Mouse (Mus musculus): ENCODE results near the gene Chchd6. TPM values are rescaled to one million over a fixed set of nuclear protein-coding genes. Genes with fewer than 3 reads are reported as not detected.

The Chchd6 gene
- polyA plus RNA-seq, 1 experiment from 2014 or later = 115 TPM

DNA sequence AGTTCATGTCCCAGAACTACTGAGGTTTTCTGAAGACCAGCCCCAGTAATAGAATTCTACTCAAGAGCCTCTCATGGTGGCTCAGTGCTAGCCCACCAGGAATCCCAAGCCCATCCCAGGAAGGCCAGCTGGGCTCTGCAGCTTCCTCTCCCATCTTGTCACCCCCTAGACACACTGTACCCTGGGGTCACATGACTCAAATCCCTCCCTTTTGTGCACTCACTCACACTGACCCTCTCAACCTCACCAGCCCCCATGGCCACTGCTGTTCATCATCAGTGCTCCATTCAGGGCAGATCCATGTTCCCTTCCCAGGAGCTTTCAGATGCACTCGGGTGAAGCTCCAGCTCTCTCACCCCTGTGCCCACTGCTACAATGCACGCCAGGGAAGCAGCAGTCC, 20.8 kb downstream of the Chchd6 start:
- 64% methylated on average over 2 of the region's 2 CpGs for WGBS
- peaks cover 8% of the 10 kb centered on the region; the same call in 1 of the 2 replicates for H3K36me3 ChIP-seq
- H3K4me2 ChIP-seq = no peak overlapping the region
- no peak overlapping the region for H3K9ac ChIP-seq
- H3K27me3 ChIP-seq = no peaks in the 10 kb centered on the region
- no peak overlapping the region for H3K27ac ChIP-seq (replicated peaks)
- no peaks in the 10 kb centered on the region for H3K4me1 ChIP-seq (replicated peaks)
- no peak overlapping the region for H3K4me3 ChIP-seq
- ATAC-seq (ENCODE audit: low read depth) = no peak
- H3K9me3 ChIP-seq = no peaks in the 10 kb centered on the region

GRCm38 (mm10) chr6:89573768-89574167, 21.7 kb downstream of the Chchd6 start:
- 91% methylated on average over 2 of the region's 2 CpGs for WGBS
- Histone ChIP-seq H3K4me3 (no peak overlapping the region), H3K27me3 (no peaks in the 10 kb centered on the region), H3K36me3 (peaks cover 15% of the 10 kb centered on the region; the same call in 1 of the 2 replicates), H3K9me3 (no peaks in the 10 kb centered on the region), H3K27ac (replicated peaks) (no peak overlapping the region), H3K4me2 (no peak overlapping the region), H3K4me1 (replicated peaks) (no peaks in the 10 kb centered on the region), H3K9ac (no peak overlapping the region)
- no peak for ATAC-seq (ENCODE audit: low read depth)

- no peak overlapping the region for H3K9ac ChIP-seq
- no peaks in the 10 kb centered on the region for H3K27me3 ChIP-seq
- H3K4me2 ChIP-seq = no peak overlapping the region
- ATAC-seq (ENCODE audit: low read depth) = no peak
- H3K4me1 ChIP-seq (replicated peaks) = no peaks in the 10 kb centered on the region
- H3K4me3 ChIP-seq = no peak overlapping the region
- no peaks in the 10 kb centered on the region for H3K9me3 ChIP-seq
- peaks cover 18% of the 10 kb centered on the region; the same call in 1 of the 2 replicates for H3K36me3 ChIP-seq
- no peak overlapping the region for H3K27ac ChIP-seq (replicated peaks)
These were observed 22.4 kb downstream of the Chchd6 start for GRCm38 (mm10) chr6:89572921-89573636.

DNA sequence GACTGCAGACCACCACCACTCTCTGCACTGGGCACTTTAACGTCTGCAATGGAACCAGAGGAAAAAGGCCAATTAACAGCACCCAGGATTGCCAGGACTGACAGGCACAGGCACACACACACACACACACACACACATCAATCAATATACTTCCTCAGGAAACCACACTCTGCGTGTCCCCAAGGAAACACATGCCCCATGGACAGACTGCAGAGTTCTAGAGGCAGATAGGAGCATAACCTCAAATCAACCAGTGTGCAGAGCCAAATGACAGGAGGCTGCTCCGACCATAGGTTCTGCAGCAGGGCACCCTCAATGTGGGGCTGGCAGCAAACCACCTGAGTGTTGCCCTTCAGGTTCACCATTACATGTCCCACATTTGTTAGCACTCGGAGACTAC, 26.1 kb downstream of the Chchd6 start:
- 76% methylated on average over 4 of the region's 4 CpGs for WGBS
- ATAC-seq (ENCODE audit: low read depth) = no peak
- Histone ChIP-seq H3K27me3 (no peaks in the 10 kb centered on the region), H3K9me3 (no peaks in the 10 kb centered on the region), H3K4me3 (no peak overlapping the region), H3K36me3 (peaks cover 18% of the 10 kb centered on the region; the same call in 1 of the 2 replicates), H3K9ac (no peak overlapping the region), H3K4me2 (no peak overlapping the region), H3K4me1 (replicated peaks) (peaks cover 12% of the 10 kb centered on the region; the same call in 1 of the 2 replicates), H3K27ac (replicated peaks) (no peak overlapping the region)

DNA sequence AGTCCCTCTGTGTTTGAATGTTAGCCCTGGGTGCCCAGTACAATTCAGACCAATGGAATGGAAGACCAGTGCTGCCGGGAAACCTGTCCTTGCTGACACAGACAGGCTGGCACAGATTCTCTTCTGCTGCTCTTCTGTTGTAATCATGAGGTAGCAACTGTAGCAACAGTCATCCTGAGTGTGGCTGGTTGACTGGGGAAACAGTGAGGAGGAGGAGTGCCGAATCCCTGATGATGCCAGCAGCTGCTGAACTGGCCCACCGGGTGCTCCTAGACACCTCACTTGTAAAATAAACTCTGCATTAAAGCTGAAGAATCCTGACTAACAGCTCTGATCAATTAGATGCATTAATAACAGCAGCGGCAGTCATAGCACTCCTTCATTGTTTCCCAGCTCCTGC, 28.7 kb downstream of the Chchd6 start:
- Histone ChIP-seq H3K27me3 (no peaks in the 10 kb centered on the region), H3K27ac (replicated peaks) (peak overlapping the region; percentile 50; the same call in 1 of the 2 replicates), H3K9ac (no peak overlapping the region), H3K4me3 (no peak overlapping the region), H3K4me2 (no peak overlapping the region), H3K4me1 (replicated peaks) (peaks cover 12% of the 10 kb centered on the region; the same call in 1 of the 2 replicates), H3K9me3 (no peaks in the 10 kb centered on the region), H3K36me3 (0 out of 2 replicates have a peak, but pooled peaks cover 10% of the 10 kb centered on the region)
- ATAC-seq (ENCODE audit: low read depth) = no peak
- WGBS = 41% methylated on average over 4 of the region's 4 CpGs

DNA sequence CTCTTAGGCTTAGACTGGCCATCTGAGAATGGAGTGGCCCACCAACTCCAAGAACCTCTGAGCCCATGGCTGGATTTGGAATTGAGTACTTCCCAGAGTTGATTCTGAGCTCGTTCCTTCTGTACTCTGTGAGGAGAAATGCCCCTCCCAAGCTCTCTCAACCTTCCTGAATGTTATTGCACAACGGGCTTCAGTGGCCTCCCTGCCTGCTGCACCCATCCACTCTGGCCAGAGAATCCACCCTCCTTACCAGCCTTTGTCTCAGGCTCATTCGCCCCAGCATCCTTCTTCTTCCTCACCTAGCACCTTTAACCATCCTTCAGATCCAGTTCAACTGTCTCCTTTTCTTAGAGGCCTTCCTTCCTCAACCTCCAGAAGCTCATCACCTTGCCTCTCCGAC, 32.1 kb downstream of the Chchd6 start:
- 84% methylated on average over 4 of the region's 4 CpGs for WGBS
- Histone ChIP-seq H3K4me2 (no peak overlapping the region), H3K9ac (no peak overlapping the region), H3K4me3 (no peak overlapping the region), H3K36me3 (no peaks in the 10 kb centered on the region), H3K4me1 (replicated peaks) (peaks cover 12% of the 10 kb centered on the region; the same call in 1 of the 2 replicates), H3K27ac (replicated peaks) (no peak overlapping the region), H3K9me3 (no peaks in the 10 kb centered on the region), H3K27me3 (no peaks in the 10 kb centered on the region)
- no peak for ATAC-seq (ENCODE audit: low read depth)

DNA sequence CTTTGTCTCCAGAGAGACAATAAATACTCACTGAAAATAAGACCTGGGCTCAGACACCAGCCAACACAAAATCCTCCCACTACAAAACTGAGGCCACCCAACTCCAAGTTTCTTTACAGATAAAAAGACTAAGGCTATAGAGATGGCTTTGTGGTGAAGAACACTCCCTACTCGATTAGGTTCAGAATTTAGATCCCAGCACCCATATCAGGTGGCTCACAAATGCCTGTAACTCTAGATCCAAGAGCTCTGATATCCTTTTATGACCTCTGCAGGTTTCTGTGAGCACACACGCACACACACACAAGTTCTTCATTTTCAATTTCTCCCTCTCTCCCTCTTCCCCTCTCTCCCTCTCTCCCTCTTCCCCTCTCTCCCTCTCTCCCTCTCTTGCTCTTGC, 34.6 kb downstream of the Chchd6 start:
- no peak overlapping the region for H3K9ac ChIP-seq
- H3K4me2 ChIP-seq = no peak overlapping the region
- ATAC-seq (ENCODE audit: low read depth) = no peak
- WGBS = 76% methylated on average over 2 of the region's 2 CpGs
- no peaks in the 10 kb centered on the region for H3K36me3 ChIP-seq
- H3K9me3 ChIP-seq = no peaks in the 10 kb centered on the region
- H3K4me1 ChIP-seq (replicated peaks) = no peaks in the 10 kb centered on the region
- no peak overlapping the region for H3K27ac ChIP-seq (replicated peaks)
- no peaks in the 10 kb centered on the region for H3K27me3 ChIP-seq
- no peak overlapping the region for H3K4me3 ChIP-seq

- Histone ChIP-seq H3K9me3 (no peaks in the 10 kb centered on the region), H3K27ac (replicated peaks) (no peak overlapping the region), H3K27me3 (no peaks in the 10 kb centered on the region), H3K36me3 (no peaks in the 10 kb centered on the region), H3K4me3 (no peak overlapping the region), H3K4me1 (replicated peaks) (peaks cover 6% of the 10 kb centered on the region), H3K9ac (no peak overlapping the region), H3K4me2 (no peak overlapping the region)
- ATAC-seq (ENCODE audit: low read depth) = no peak
- WGBS = 83% methylated on average over 4 of the region's 4 CpGs
These were observed 37.8 kb downstream of the Chchd6 start for GRCm38 (mm10) chr6:89557654-89558053.

- Histone ChIP-seq H3K4me1 (replicated peaks) (peaks cover 7% of the 10 kb centered on the region), H3K9me3 (no peaks in the 10 kb centered on the region), H3K27ac (replicated peaks) (no peak overlapping the region), H3K9ac (no peak overlapping the region), H3K27me3 (no peaks in the 10 kb centered on the region), H3K4me3 (no peak overlapping the region), H3K36me3 (no peaks in the 10 kb centered on the region), H3K4me2 (no peak overlapping the region)
- 73% methylated on average over 7 of the region's 7 CpGs for WGBS
- ATAC-seq (ENCODE audit: low read depth) = no peak
These were observed 38.9 kb downstream of the Chchd6 start for GRCm38 (mm10) chr6:89556566-89556965.

DNA sequence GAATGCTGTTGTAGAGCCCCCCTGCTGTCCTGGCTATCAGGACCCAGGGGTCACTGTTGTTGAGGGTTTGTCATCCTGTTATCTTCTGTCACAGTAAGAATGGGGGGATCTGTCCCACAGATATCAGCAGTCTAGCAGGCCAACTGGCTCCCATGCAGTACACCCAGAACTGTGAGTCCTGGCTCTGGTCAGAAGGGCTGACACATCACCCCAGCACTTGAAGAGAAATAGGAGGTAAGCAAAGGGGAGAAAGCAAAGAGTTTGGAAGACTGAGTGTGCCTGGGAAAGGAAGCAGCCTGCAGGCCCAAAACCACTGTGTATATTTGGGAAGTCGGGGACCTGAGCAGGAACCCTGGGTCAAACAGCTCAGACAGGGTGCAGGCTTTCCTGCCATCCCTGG, 39.5 kb downstream of the Chchd6 start:
- H3K9me3 ChIP-seq = no peaks in the 10 kb centered on the region
- no peak overlapping the region for H3K27ac ChIP-seq (replicated peaks)
- peaks cover 7% of the 10 kb centered on the region for H3K4me1 ChIP-seq (replicated peaks)
- H3K27me3 ChIP-seq = no peaks in the 10 kb centered on the region
- ATAC-seq (ENCODE audit: low read depth) = no peak
- WGBS = 87% methylated on average over 1 of the region's 1 CpGs
- H3K4me3 ChIP-seq = no peak overlapping the region
- H3K9ac ChIP-seq = no peak overlapping the region
- H3K36me3 ChIP-seq = no peaks in the 10 kb centered on the region
- H3K4me2 ChIP-seq = no peak overlapping the region

- Histone ChIP-seq H3K9me3 (no peaks in the 10 kb centered on the region), H3K27me3 (no peaks in the 10 kb centered on the region), H3K9ac (no peak overlapping the region), H3K36me3 (no peaks in the 10 kb centered on the region), H3K4me2 (no peak overlapping the region), H3K4me3 (no peak overlapping the region), H3K27ac (replicated peaks) (no peak overlapping the region), H3K4me1 (replicated peaks) (peaks cover 7% of the 10 kb centered on the region)
- no peak for ATAC-seq (ENCODE audit: low read depth)
- 90% methylated on average over 5 of the region's 5 CpGs for WGBS
These were observed 41.4 kb downstream of the Chchd6 start for GRCm38 (mm10) chr6:89554029-89554428.

DNA sequence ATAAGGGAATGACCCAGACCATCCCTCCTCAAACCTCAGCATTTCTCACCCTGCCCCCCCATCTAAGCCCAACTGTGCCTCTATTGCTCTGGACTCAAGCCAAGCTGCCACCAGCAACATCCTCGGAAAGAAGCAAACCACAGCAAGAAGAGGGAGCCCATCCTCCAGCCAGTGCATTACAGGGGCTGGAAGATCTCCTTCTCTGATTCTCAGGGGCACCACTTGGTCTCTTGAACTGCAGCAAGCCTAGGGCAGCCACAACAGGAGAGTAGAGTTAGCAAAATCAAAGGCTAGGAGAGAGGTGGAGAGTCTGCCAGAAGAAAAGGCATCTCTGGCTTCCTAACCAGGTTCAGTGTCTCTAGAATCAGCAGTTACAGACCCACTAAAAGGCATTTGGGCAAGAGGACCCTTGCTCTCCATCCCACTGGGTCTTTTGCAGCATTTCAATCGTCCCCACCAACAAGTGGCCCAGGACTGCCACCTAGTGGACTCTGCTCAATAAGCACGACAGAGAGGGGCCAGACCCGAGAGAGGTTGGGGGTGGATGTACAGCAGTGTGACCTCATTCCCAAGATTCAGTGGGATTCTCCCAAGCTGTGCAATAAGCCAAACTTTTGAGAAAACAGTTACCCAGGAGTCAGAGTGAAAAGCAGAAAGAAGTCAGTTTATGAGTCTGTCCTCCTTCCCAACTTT, 42.3 kb downstream of the Chchd6 start:
- Histone ChIP-seq H3K27ac (replicated peaks) (no peak overlapping the region), H3K9me3 (no peaks in the 10 kb centered on the region), H3K4me1 (replicated peaks) (peaks cover 7% of the 10 kb centered on the region), H3K36me3 (no peaks in the 10 kb centered on the region), H3K4me3 (no peak overlapping the region), H3K4me2 (no peak overlapping the region), H3K9ac (peak overlapping the region; percentile 8; the same call in 1 of the 2 replicates), H3K27me3 (no peaks in the 10 kb centered on the region)
- 6% methylated on average over 4 of the region's 4 CpGs for WGBS
- peak; percentile 77 for ATAC-seq (ENCODE audit: low read depth)

Data from neural tube, embryonic 13.5 days (tissue).